Mouse (Mus musculus): ENCODE measurements at regions not wholly inside any gene's neighbourhood (a gene's known extent, or its start where the extent isn't known, plus 50 kb on each side); places are given as distances from the start of the nearest gene placed in this dataset.
A peak's percentile ranks its signal among the peaks of the same experiment; 100 is the strongest.

DNA sequence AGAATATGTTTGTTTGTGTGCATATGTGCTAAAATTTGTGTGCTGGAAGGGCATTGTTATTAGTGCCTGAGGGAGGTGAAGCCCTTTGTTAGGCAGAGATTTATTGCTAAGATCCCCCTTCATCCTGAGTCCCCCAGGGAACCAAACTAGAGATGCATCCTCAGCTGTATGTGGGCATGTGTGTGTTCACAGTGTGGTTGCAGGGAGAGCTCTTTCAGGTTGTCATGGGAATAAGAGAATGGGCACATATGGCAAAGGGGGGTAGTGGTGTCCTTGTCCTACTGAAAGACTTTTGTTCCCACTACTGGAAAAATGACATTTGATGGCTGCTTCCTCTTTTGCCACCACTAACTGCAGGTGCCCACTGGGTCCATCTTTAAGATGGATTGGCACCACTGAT lies 320.4 kb upstream of the Cxcr4 start:
- DNase-seq (ENCODE audit: low spot score) (no peak), ATAC-seq (ENCODE audit: low read depth) (no peak)

GRCm38 (mm10) chr1:128907566-128907965 lies 315.5 kb upstream of the Cxcr4 start:
- DNase-seq (ENCODE audit: low spot score) = no peak
- no peaks in the 10 kb centered on the region for H3K36me3 ChIP-seq (ENCODE audit: control insufficient read depth, insufficient read depth, low read length)

More for the DNA sequence above, 320.4 kb upstream of the Cxcr4 start:
- no peak overlapping the region for H3K4me3 ChIP-seq (ENCODE audit: low read depth, low read length)
- H3K9me3 ChIP-seq (ENCODE audit: control insufficient read depth, low read length) = no peaks in the 10 kb centered on the region
- no peaks in the 10 kb centered on the region for H3K36me3 ChIP-seq (ENCODE audit: control insufficient read depth, insufficient read depth, low read length)
- H3K27ac ChIP-seq (replicated peaks; ENCODE audit: low read depth, low read length) = no peak overlapping the region
- no peak overlapping the region for H3K4me2 ChIP-seq (ENCODE audit: low read depth, low read length)
- H3K27me3 ChIP-seq (replicated peaks; ENCODE audit: control insufficient read depth, insufficient read depth, low read length) = no peaks in the 10 kb centered on the region
- H3K4me1 ChIP-seq (ENCODE audit: control insufficient read depth, insufficient read depth, low read length) = no peaks in the 10 kb centered on the region
- H3K9ac ChIP-seq (ENCODE audit: low read depth, low read length) = no peak overlapping the region

DNA sequence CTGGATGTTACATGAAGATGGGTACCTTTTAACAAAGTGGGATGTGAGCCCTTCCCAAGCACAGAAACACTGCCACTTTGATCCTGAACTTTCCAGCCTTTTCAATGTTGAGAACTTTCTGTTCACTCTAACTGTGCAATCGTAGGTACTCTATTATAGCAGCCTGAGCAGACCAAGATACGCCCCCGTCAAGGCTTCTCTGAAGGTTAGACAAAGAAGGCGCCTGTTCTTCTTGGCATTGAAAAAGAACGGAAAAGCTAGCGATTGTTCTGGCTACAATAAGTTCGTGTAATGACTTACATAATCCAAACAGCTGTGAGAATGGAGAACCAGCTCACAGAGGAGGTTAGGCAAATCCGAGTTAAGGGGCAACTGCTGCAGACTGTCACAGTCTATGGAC lies 305.9 kb upstream of the Cxcr4 start:
- 75% methylated on average over 8 of the region's 8 CpGs for WGBS

More at GRCm38 (mm10) chr1:128907566-128907965, 315.5 kb upstream of the Cxcr4 start:
- 70% methylated on average over 2 of the region's 2 CpGs for WGBS
- Histone ChIP-seq H3K9ac (ENCODE audit: low read depth, low read length) (no peak overlapping the region), H3K27ac (replicated peaks; ENCODE audit: low read depth, low read length) (no peak overlapping the region), H3K4me3 (ENCODE audit: low read depth, low read length) (no peak overlapping the region), H3K4me1 (ENCODE audit: control insufficient read depth, insufficient read depth, low read length) (no peaks in the 10 kb centered on the region), H3K9me3 (ENCODE audit: control insufficient read depth, low read length) (no peaks in the 10 kb centered on the region), H3K4me2 (ENCODE audit: low read depth, low read length) (no peak overlapping the region), H3K27me3 (replicated peaks; ENCODE audit: control insufficient read depth, insufficient read depth, low read length) (no peaks in the 10 kb centered on the region)
- ATAC-seq (ENCODE audit: low read depth) = no peak

GRCm38 (mm10) chr1:128894546-128894945 lies 302.5 kb upstream of the Cxcr4 start:
- WGBS = 71% methylated on average over 5 of the region's 5 CpGs
- ATAC-seq (ENCODE audit: low read depth) = no peak
- H3K4me2 ChIP-seq (ENCODE audit: low read depth, low read length) = no peak overlapping the region
- no peak overlapping the region for H3K9ac ChIP-seq (ENCODE audit: low read depth, low read length)
- no peaks in the 10 kb centered on the region for H3K9me3 ChIP-seq (ENCODE audit: control insufficient read depth, low read length)
- no peaks in the 10 kb centered on the region for H3K4me1 ChIP-seq (ENCODE audit: control insufficient read depth, insufficient read depth, low read length)
- DNase-seq (ENCODE audit: low spot score) = no peak
- no peaks in the 10 kb centered on the region for H3K27me3 ChIP-seq (replicated peaks; ENCODE audit: control insufficient read depth, insufficient read depth, low read length)
- H3K27ac ChIP-seq (replicated peaks; ENCODE audit: low read depth, low read length) = no peak overlapping the region
- H3K36me3 ChIP-seq (ENCODE audit: control insufficient read depth, insufficient read depth, low read length) = no peaks in the 10 kb centered on the region
- no peak overlapping the region for H3K4me3 ChIP-seq (ENCODE audit: low read depth, low read length)

More for the DNA sequence above, 305.9 kb upstream of the Cxcr4 start:
- Histone ChIP-seq H3K9me3 (ENCODE audit: control insufficient read depth, low read length) (no peaks in the 10 kb centered on the region), H3K4me2 (ENCODE audit: low read depth, low read length) (no peak overlapping the region), H3K27ac (replicated peaks; ENCODE audit: low read depth, low read length) (no peak overlapping the region), H3K36me3 (ENCODE audit: control insufficient read depth, insufficient read depth, low read length) (no peaks in the 10 kb centered on the region), H3K27me3 (replicated peaks; ENCODE audit: control insufficient read depth, insufficient read depth, low read length) (no peaks in the 10 kb centered on the region), H3K4me1 (ENCODE audit: control insufficient read depth, insufficient read depth, low read length) (no peaks in the 10 kb centered on the region), H3K9ac (ENCODE audit: low read depth, low read length) (no peak overlapping the region), H3K4me3 (ENCODE audit: low read depth, low read length) (no peak overlapping the region)
- DNase-seq (ENCODE audit: low spot score) = peak; percentile 9
- no peak for ATAC-seq (ENCODE audit: low read depth)

DNA sequence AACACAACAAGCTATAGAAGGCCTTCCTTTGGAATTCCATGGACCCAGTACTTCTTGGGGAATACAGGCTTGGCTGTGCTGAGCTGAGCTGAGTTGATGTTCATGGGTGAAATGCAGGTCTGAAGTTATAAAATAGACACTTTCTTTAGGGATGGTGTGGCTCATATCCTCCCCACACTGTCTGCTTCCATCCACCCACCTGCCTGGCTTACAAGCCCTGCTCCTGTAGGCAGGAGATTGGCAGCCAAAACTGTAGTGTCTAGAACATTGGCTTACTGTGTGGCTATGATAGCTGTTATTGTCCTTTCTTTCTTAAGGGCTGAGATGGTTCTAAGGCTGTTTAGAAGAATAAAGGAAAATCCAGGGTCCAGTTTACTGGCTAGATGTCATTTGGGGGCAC lies 286.2 kb upstream of the Cxcr4 start:
- Histone ChIP-seq H3K4me1 (ENCODE audit: control insufficient read depth, insufficient read depth, low read length) (no peaks in the 10 kb centered on the region), H3K27me3 (replicated peaks; ENCODE audit: control insufficient read depth, insufficient read depth, low read length) (no peaks in the 10 kb centered on the region), H3K36me3 (ENCODE audit: control insufficient read depth, insufficient read depth, low read length) (no peaks in the 10 kb centered on the region), H3K9me3 (ENCODE audit: control insufficient read depth, low read length) (no peaks in the 10 kb centered on the region), H3K9ac (ENCODE audit: low read depth, low read length) (no peak overlapping the region), H3K4me2 (ENCODE audit: low read depth, low read length) (no peak overlapping the region), H3K4me3 (ENCODE audit: low read depth, low read length) (no peak overlapping the region), H3K27ac (replicated peaks; ENCODE audit: low read depth, low read length) (no peak overlapping the region)
- DNase-seq (ENCODE audit: low spot score) (no peak), ATAC-seq (ENCODE audit: low read depth) (no peak)

DNA sequence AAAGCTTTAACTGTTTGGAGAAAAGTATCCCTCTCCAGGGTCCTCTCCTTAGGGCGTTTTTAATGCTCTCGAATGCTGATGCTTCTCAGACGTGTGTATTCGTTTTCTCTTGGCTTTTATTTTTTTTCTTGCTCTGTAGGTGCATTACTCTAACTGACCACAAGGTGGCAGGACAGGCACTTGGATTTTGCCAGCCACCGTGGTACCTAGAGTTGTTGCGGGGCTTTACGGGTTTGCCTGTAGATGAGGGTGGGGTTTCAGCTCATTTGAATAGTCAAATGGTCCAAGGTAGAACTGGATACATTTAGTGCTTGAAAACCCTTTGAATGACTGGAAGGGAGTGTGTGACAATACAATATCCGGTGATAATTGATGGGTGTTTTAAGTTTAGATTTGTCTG lies 283.2 kb upstream of the Cxcr4 start:
- no peaks in the 10 kb centered on the region for H3K36me3 ChIP-seq (ENCODE audit: control insufficient read depth, insufficient read depth, low read length)
- 6% methylated on average over 8 of the region's 8 CpGs for WGBS
- no peak overlapping the region for H3K27ac ChIP-seq (replicated peaks; ENCODE audit: low read depth, low read length)
- no peaks in the 10 kb centered on the region for H3K27me3 ChIP-seq (replicated peaks; ENCODE audit: control insufficient read depth, insufficient read depth, low read length)
- DNase-seq (ENCODE audit: low spot score) (peak; percentile 58), ATAC-seq (ENCODE audit: low read depth) (peak; percentile 45; the same call in 1 of the 2 replicates)
- H3K4me2 ChIP-seq (ENCODE audit: low read depth, low read length) = no peak overlapping the region
- H3K9ac ChIP-seq (ENCODE audit: low read depth, low read length) = no peak overlapping the region
- H3K4me1 ChIP-seq (ENCODE audit: control insufficient read depth, insufficient read depth, low read length) = no peaks in the 10 kb centered on the region
- H3K4me3 ChIP-seq (ENCODE audit: low read depth, low read length) = no peak overlapping the region
- H3K9me3 ChIP-seq (ENCODE audit: control insufficient read depth, low read length) = no peaks in the 10 kb centered on the region

DNA sequence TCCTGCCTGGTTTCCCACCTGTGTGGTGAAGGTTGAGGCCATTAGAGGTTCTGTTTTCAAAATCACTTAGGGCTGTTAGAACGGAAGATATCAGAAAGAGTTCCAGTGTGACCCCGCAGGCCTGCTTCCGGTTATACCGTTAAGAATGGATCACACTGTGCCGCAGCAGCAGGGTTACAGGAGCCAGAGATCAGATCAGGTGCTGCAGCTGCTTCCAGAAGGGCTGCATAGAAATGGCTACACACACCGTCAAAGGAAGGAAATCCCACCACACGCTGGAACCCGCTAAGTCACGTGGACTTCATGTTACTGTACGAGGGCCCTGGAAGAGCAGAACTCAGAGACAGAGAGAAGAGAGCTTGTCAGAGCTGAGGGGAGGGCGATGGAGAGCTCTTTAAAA lies 282.1 kb upstream of the Cxcr4 start:
- H3K9me3 ChIP-seq (ENCODE audit: control insufficient read depth, low read length) = no peaks in the 10 kb centered on the region
- no peaks in the 10 kb centered on the region for H3K36me3 ChIP-seq (ENCODE audit: control insufficient read depth, insufficient read depth, low read length)
- no peak for DNase-seq (ENCODE audit: low spot score)
- H3K27ac ChIP-seq (replicated peaks; ENCODE audit: low read depth, low read length) = no peak overlapping the region
- H3K4me1 ChIP-seq (ENCODE audit: control insufficient read depth, insufficient read depth, low read length) = no peaks in the 10 kb centered on the region
- H3K27me3 ChIP-seq (replicated peaks; ENCODE audit: control insufficient read depth, insufficient read depth, low read length) = no peaks in the 10 kb centered on the region
- H3K9ac ChIP-seq (ENCODE audit: low read depth, low read length) = no peak overlapping the region
- no peak overlapping the region for H3K4me3 ChIP-seq (ENCODE audit: low read depth, low read length)
- ATAC-seq (ENCODE audit: low read depth) = no peak
- 70% methylated on average over 11 of the region's 11 CpGs for WGBS
- no peak overlapping the region for H3K4me2 ChIP-seq (ENCODE audit: low read depth, low read length)

DNA sequence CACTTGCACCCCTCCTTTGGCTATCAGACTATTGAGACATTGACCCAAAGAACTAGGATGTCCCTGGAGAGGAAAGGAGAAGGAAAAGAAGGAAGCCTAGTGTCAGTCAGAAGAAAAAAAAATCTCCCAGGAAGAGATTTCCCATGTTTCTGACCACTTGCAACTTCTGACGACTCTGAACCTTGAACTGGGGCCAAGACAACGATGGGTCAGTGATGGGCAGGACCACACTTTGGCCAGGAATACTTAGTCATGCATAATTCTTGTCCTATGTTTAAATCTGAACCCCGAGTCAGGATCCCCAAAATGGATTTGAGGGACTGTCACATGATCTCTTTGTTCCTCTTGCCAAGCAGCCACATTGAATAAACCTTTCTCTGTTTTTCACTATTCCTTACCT lies 276.7 kb upstream of the Cxcr4 start:
- Histone ChIP-seq H3K27me3 (replicated peaks; ENCODE audit: control insufficient read depth, insufficient read depth, low read length) (no peaks in the 10 kb centered on the region), H3K9ac (ENCODE audit: low read depth, low read length) (no peak overlapping the region), H3K27ac (replicated peaks; ENCODE audit: low read depth, low read length) (no peak overlapping the region), H3K4me2 (ENCODE audit: low read depth, low read length) (no peak overlapping the region), H3K4me3 (ENCODE audit: low read depth, low read length) (no peak overlapping the region), H3K36me3 (ENCODE audit: control insufficient read depth, insufficient read depth, low read length) (no peaks in the 10 kb centered on the region), H3K9me3 (ENCODE audit: control insufficient read depth, low read length) (no peaks in the 10 kb centered on the region), H3K4me1 (ENCODE audit: control insufficient read depth, insufficient read depth, low read length) (no peaks in the 10 kb centered on the region)
- ATAC-seq (ENCODE audit: low read depth) = no peak
- no peak for DNase-seq (ENCODE audit: low spot score)
- 62% methylated on average over 3 of the region's 3 CpGs for WGBS

- Histone ChIP-seq H3K27ac (replicated peaks; ENCODE audit: low read depth, low read length) (no peak overlapping the region), H3K4me2 (ENCODE audit: low read depth, low read length) (no peak overlapping the region), H3K9ac (ENCODE audit: low read depth, low read length) (no peak overlapping the region), H3K9me3 (ENCODE audit: control insufficient read depth, low read length) (no peaks in the 10 kb centered on the region), H3K4me3 (ENCODE audit: low read depth, low read length) (no peak overlapping the region), H3K36me3 (ENCODE audit: control insufficient read depth, insufficient read depth, low read length) (no peaks in the 10 kb centered on the region), H3K27me3 (replicated peaks; ENCODE audit: control insufficient read depth, insufficient read depth, low read length) (no peaks in the 10 kb centered on the region), H3K4me1 (ENCODE audit: control insufficient read depth, insufficient read depth, low read length) (0 out of 2 replicates have a peak, but pooled peaks cover 3% of the 10 kb centered on the region)
- 24% methylated on average over 1 of the region's 1 CpGs for WGBS
- ATAC-seq (ENCODE audit: low read depth) = no peak
- DNase-seq (ENCODE audit: low spot score) = no peak
Measured at GRCm38 (mm10) chr1:128860537-128860936, 268.4 kb upstream of the Cxcr4 start.
